Mouse (Mus musculus): ENCODE data around the gene Klhl21.

Klhl21 gene

DNA sequence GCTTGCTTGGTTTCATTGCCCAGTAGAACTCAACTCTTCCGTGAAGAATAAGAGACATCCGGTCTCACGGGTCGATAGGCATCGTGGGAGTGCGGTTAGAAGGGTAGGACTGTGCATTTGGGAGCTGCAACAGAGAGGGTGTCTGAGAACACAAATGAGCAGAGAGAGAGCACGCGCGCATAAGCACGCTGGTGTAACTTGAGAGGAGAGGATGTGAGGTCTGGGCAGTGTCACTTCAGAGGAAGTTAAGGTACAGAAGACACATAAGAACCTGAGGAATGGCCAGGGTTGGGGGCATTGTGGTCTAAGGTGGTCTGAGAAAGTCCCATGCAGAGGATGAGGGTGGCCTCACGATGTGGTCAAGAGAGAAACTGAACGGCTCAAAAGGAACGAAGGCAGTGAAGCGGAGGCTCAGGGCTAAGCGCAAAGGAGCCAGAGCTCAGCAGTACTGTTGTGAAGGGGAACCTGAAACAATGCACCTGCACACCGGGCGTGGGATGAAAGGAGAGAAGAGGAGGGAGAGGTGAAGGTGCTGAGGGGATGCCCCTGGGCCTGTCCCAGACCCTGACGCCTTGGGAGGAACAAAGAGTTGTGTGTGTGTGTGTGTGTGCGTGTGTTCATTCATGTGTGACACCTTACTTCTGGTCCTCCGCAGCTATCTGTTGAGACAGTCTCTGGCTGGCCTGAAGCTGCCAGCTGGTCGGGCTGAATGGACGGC, 33.5 kb downstream of the Klhl21 start:
- in situ Hi-C loops (cut with MboI; ENCODE audit: unreplicated experiment in 2 of 2): no loop called here

GRCm38 (mm10) chr4:152043171-152043570, 34.6 kb downstream of the Klhl21 start:
- in situ Hi-C loops (cut with MboI; ENCODE audit: unreplicated experiment in 2 of 2): no loop called here

- in situ Hi-C loops (cut with MboI; ENCODE audit: unreplicated experiment in 2 of 2): no loop called here
Observed at GRCm38 (mm10) chr4:152044609-152045008, 36.0 kb downstream of the Klhl21 start.

- in situ Hi-C loops (cut with MboI; ENCODE audit: unreplicated experiment in 2 of 2): loop anchor here in 1 of 2 experiments (25.0 kb wide), 1 partner anchor 900 kb away; no protein-coding TSS in a partner anchor
Observed at GRCm38 (mm10) chr4:152062390-152063110, 53.9 kb downstream of the Klhl21 start.

DNA sequence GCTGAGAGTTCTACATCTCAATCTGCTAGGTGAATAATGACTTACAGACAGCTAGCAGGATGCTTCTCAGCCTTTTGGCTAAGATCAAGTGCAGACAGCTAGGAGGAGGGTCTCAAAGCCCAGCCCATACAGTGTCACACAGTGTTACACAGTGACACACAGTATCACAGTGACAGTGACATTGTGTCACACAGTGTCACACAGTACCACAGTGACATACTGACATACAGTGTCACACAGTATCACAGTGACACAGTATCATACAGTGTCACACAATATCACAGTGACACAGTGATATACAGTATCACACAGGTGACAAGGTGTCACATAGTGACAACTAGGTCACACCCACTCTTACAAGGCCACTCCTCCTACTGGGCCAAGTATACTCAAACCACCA, 58.7 kb downstream of the Klhl21 start:
- in situ Hi-C loops (cut with MboI; ENCODE audit: unreplicated experiment in 2 of 2): loop anchor here in 1 of 2 experiments (25.0 kb wide), 1 partner anchor 905 kb away; no protein-coding TSS in a partner anchor

All from v-Abl transformed pro-B cells (cell line).